Mouse (Mus musculus) small intestine, adult 2 months (tissue): ENCODE data around the gene Phlpp1.

ENCODE experiments used
- CTCF ChIP-seq: fragments of 200-500 bp; IDR thresholded peaks from 2 replicates; pipeline ENCODE4 v1.5.1; 2012; ENCODE audit warnings: low read depth, mild to moderate bottlenecking, control low read depth, inconsistent platforms, low read length, moderate library complexity, mixed read lengths; ENCODE audit not compliant: insufficient replicate concordance, insufficient read length; ENCODE audit errors: extremely low read depth
- POLR2A ChIP-seq: fragments of 200-500 bp; IDR thresholded peaks from 2 replicates; pipeline ENCODE4 v1.6.1; 2012; ENCODE audit warnings: low read depth, mild to moderate bottlenecking, control low read depth, inconsistent platforms, low read length, moderate library complexity

DNA sequence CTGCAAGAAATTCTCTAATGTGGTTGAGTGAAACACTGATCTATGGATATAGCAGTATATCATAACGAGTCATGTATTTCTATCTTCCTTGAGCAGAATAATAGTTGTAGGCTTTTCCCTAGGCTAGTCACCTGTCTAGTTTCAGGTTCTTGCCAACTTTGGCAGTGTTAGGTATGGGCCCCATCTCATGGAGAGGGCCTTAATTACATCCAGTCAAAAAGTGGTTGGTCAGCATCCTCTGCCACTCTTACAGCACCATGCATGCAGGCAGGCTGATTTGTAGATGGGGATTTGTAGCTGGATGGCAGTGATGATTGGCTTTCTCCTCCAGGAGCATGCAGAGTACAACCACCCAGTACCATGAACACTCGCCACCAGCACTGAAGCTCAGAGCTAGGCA is 202.7 kb downstream of the Phlpp1 start:
- TF ChIP-seq CTCF (no peak), POLR2A (no peak)
